Mouse (Mus musculus): ENCODE measurements around the gene Shank3.

- no peak for TF ChIP-seq POLR2A (IDR thresholded peaks at IDR 0.05; ENCODE audit: control insufficient read depth, extremely low read depth, insufficient read depth, low read length, poor library complexity)
- no peak for TF ChIP-seq CTCF (IDR thresholded peaks at IDR 0.05; ENCODE audit: borderline replicate concordance, control insufficient read depth, extremely low read depth, insufficient read depth, low read length, poor library complexity)
Measured at GRCm38 (mm10) chr15:89480584-89480983, 18.8 kb upstream of the Shank3 start.
